Mouse (Mus musculus) lung, postnatal 10 days (tissue): Measurements from ENCODE around the gene Ampd3.

Experiments used
- DNase-seq: peaks from one replicate; pipeline ENCODE4 v3.0.0; 2021

Ampd3 gene

GRCm38 (mm10) chr7:110804266-110804665 is 36.3 kb downstream of the Ampd3 start:
- peak; percentile 59 for DNase-seq

GRCm38 (mm10) chr7:110807460-110808030 is 39.5 kb downstream of the Ampd3 start:
- DNase-seq: peak; percentile 38

GRCm38 (mm10) chr7:110808962-110809361 is 41.0 kb downstream of the Ampd3 start:
- DNase-seq: peak; percentile 42

- no peak for DNase-seq
Measured at GRCm38 (mm10) chr7:110809585-110810557, 41.9 kb downstream of the Ampd3 start.

GRCm38 (mm10) chr7:110810995-110811394 is 43.0 kb downstream of the Ampd3 start:
- no peak for DNase-seq

- DNase-seq: no peak
Measured at GRCm38 (mm10) chr7:110811529-110811928, 43.5 kb downstream of the Ampd3 start.

GRCm38 (mm10) chr7:110813983-110814382 is 46.0 kb downstream of the Ampd3 start:
- DNase-seq: no peak

GRCm38 (mm10) chr7:110816037-110816436 is 48.0 kb downstream of the Ampd3 start:
- DNase-seq: peak; percentile 64

- DNase-seq: peak; percentile 54
Measured at GRCm38 (mm10) chr7:110818206-110818605, 50.2 kb downstream of the Ampd3 start.

GRCm38 (mm10) chr7:110818787-110819350 is 50.9 kb downstream of the Ampd3 start:
- no peak for DNase-seq

GRCm38 (mm10) chr7:110821068-110821467 is 53.1 kb downstream of the Ampd3 start:
- no peak for DNase-seq

GRCm38 (mm10) chr7:110821653-110822052 is 53.6 kb downstream of the Ampd3 start:
- peak; percentile 46 for DNase-seq

GRCm38 (mm10) chr7:110822055-110822454 is 54.0 kb downstream of the Ampd3 start:
- no peak for DNase-seq

GRCm38 (mm10) chr7:110823076-110823475 is 55.1 kb downstream of the Ampd3 start:
- DNase-seq: no peak

- DNase-seq: no peak
Measured at GRCm38 (mm10) chr7:110823593-110823992, 55.6 kb downstream of the Ampd3 start.

GRCm38 (mm10) chr7:110823995-110824953 is 56.3 kb downstream of the Ampd3 start:
- DNase-seq: no peak

- DNase-seq: no peak
Measured at GRCm38 (mm10) chr7:110833024-110833423, 65.0 kb downstream of the Ampd3 start.

- no peak for DNase-seq
Measured at GRCm38 (mm10) chr7:110834018-110834417, 66.0 kb downstream of the Ampd3 start.

GRCm38 (mm10) chr7:110834522-110834921 is 66.5 kb downstream of the Ampd3 start:
- no peak for DNase-seq

- DNase-seq: no peak
Measured at GRCm38 (mm10) chr7:110840332-110840731, 72.3 kb downstream of the Ampd3 start.

GRCm38 (mm10) chr7:110843916-110844874 is 76.2 kb downstream of the Ampd3 start, which contains the start of gene Rnf141:
Rnf141 (minus strand) TSS chr7:110844457.
- peak; percentile 94 for DNase-seq
